Mouse (Mus musculus) frontal cortex, postnatal 14 days (tissue): ENCODE data around the gene Gns.

ENCODE experiments used
- DNase-seq, 2 experiments: peaks; one replicate each; pipeline ENCODE4 v3.0.0; 2022; ENCODE audit warnings: low spot score in 2 of 2

The Gns gene

GRCm38 (mm10) chr10:121403104-121403503 lies 38.2 kb downstream of the Gns start:
- DNase-seq = no peak

- DNase-seq = no peak
Observed at GRCm38 (mm10) chr10:121403946-121404345, 39.1 kb downstream of the Gns start.

GRCm38 (mm10) chr10:121409717-121410116 lies 44.8 kb downstream of the Gns start:
- no peak for DNase-seq

- no peak for DNase-seq
Observed at GRCm38 (mm10) chr10:121411721-121412455, 47.0 kb downstream of the Gns start.

GRCm38 (mm10) chr10:121412824-121413223 lies 47.9 kb downstream of the Gns start:
- DNase-seq = no peak

GRCm38 (mm10) chr10:121414127-121414526 lies 49.2 kb downstream of the Gns start:
- DNase-seq = no peak

- DNase-seq = no peak
Observed at GRCm38 (mm10) chr10:121418835-121419234, 53.9 kb downstream of the Gns start.

GRCm38 (mm10) chr10:121419640-121420470 lies 55.0 kb downstream of the Gns start:
- DNase-seq = no peak

GRCm38 (mm10) chr10:121421023-121421422 lies 56.1 kb downstream of the Gns start:
- no peak for DNase-seq

- no peak for DNase-seq
Observed at GRCm38 (mm10) chr10:121421657-121422290, 56.9 kb downstream of the Gns start.

- no peak for DNase-seq
Observed at GRCm38 (mm10) chr10:121422294-121422693, 57.4 kb downstream of the Gns start.

- no peak for DNase-seq
Observed at GRCm38 (mm10) chr10:121423541-121424349, 58.9 kb downstream of the Gns start.

- DNase-seq = no peak
Observed at GRCm38 (mm10) chr10:121424455-121424854, 59.6 kb downstream of the Gns start.

- DNase-seq = no peak
Observed at GRCm38 (mm10) chr10:121425079-121425478, 60.2 kb downstream of the Gns start.

GRCm38 (mm10) chr10:121425506-121426025 lies 60.7 kb downstream of the Gns start:
- no peak for DNase-seq

- DNase-seq = no peak
Observed at GRCm38 (mm10) chr10:121426458-121427070, 61.7 kb downstream of the Gns start.

GRCm38 (mm10) chr10:121427136-121427535 lies 62.2 kb downstream of the Gns start:
- no peak for DNase-seq

GRCm38 (mm10) chr10:121428011-121428711 lies 63.3 kb downstream of the Gns start:
- peak in 1 of 2 experiments; percentile 32 for DNase-seq

GRCm38 (mm10) chr10:121429089-121429488 lies 64.2 kb downstream of the Gns start:
- DNase-seq = no peak

- no peak for DNase-seq
Observed at GRCm38 (mm10) chr10:121429581-121429980, 64.7 kb downstream of the Gns start.
